Mouse (Mus musculus) kidney, embryonic 14.5 days (tissue): ENCODE measurements at regions not wholly inside any gene's neighbourhood (a gene's known extent, or its start where the extent isn't known, plus 50 kb on each side); places are given as distances from the start of the nearest gene placed in this dataset.
A peak's percentile ranks its signal among the peaks of the same experiment; 100 is the strongest.

ENCODE experiments used
- ATAC-seq: fragments of 200-750 bp; cut with Nextera tagmentation; 2 replicates; pipeline ENCODE4 v1.8.0; 2017; ENCODE audit warnings: moderate number of reproducible peaks, mild to moderate bottlenecking, moderate TSS enrichment, moderate library complexity; ENCODE audit not compliant: low FRiP score, low TSS enrichment
- H3K27ac ChIP-seq: fragments of 300-500 bp; sonication (generic); 2 replicates; pipeline ENCODE4 v1.5.1; 2014; ENCODE audit warnings: low read depth, mild to moderate bottlenecking, low read length, moderate library complexity, mixed read lengths
- H3K27me3 ChIP-seq: fragments of 300-500 bp; sonication (generic); 2 replicates; pipeline ENCODE4 v1.6.1; 2014; ENCODE audit warnings: mild to moderate bottlenecking, low read length; ENCODE audit not compliant: control insufficient read depth, insufficient read depth
- H3K36me3 ChIP-seq: fragments of 300-500 bp; sonication (generic); 2 replicates; pipeline ENCODE4 v1.6.1; 2014; ENCODE audit warnings: low read length, mixed read lengths; ENCODE audit not compliant: control insufficient read depth, insufficient read depth
- H3K4me1 ChIP-seq: fragments of 300-500 bp; sonication (generic); 2 replicates; pipeline ENCODE4 v1.6.1; 2014; ENCODE audit warnings: low read length, mixed read lengths; ENCODE audit not compliant: control insufficient read depth, insufficient read depth
- H3K4me2 ChIP-seq: fragments of 300-500 bp; sonication (generic); replicated peaks from 2 replicates; pipeline ENCODE4 v1.6.1; 2014; ENCODE audit warnings: low read depth, mild to moderate bottlenecking, low read length
- H3K4me3 ChIP-seq: fragments of 300-500 bp; sonication (generic); 2 replicates; pipeline ENCODE4 v1.5.1; 2014; ENCODE audit warnings: mild to moderate bottlenecking, low read length
- H3K9ac ChIP-seq: fragments of 300-500 bp; sonication (generic); 2 replicates; pipeline ENCODE4 v1.6.1; 2014; ENCODE audit warnings: low read depth, mild to moderate bottlenecking, low read length, moderate library complexity
- H3K9me3 ChIP-seq: fragments of 300-500 bp; sonication (generic); 2 replicates; pipeline ENCODE4 v1.6.1; 2016; ENCODE audit warnings: low read length; ENCODE audit not compliant: control insufficient read depth
- whole genome bisulfite sequencing: fragments of 180-500 bp; shearing (Covaris S2); extraction: QIAGEN DNeasy Blood & Tissue Kit; methylation state at CpG from one replicate; pipeline ENCODE4 v1.1.7; 2014; 5-methylcytosine and 5-hydroxymethylcytosine counted together

GRCm38 (mm10) chr6:122394160-122394559 is 53.8 kb upstream of the Phc1 start:
- Histone ChIP-seq H3K27me3 (no peaks in the 10 kb centered on the region), H3K4me2 (no peak overlapping the region), H3K36me3 (no peaks in the 10 kb centered on the region), H3K9me3 (no peaks in the 10 kb centered on the region; the same call in 1 of the 2 replicates), H3K9ac (no peak overlapping the region), H3K4me1 (no peaks in the 10 kb centered on the region), H3K27ac (no peak overlapping the region), H3K4me3 (no peak overlapping the region)
- WGBS = 82% methylated on average over 5 of the region's 5 CpGs
- ATAC-seq = no peak

DNA sequence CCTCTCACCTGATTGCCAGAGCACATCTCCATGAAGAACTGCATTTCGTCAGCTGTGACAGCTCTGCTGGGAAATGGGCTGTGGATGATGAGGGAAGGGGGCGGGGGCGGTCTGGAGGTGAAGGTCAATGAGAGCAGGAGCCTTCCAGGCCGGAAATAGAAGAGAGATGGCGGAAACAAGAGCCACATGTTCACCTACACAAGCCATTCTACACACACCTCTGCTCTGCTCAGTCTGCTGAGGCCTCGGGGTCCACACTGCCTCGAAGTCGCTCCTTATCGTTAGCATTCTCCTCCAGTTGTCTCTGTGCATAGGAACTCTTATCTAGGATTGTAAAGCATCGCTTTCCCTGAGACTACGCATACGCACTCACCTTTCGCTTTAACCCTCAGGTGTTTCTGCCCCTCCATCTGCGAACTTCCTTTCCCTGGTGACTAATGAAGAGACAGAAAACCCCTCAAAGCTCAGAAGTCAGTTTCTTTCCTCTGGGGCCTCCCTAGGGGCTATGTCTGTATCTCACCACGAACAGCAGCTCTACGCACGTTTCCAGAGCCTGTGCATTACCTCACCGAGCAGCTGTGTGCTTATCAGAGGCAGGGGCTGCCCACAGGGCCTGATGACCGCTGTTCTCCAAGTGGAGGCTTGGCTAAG is 53.0 kb upstream of the Phc1 start:
- Histone ChIP-seq H3K36me3 (no peaks in the 10 kb centered on the region), H3K4me1 (no peaks in the 10 kb centered on the region), H3K27ac (no peak overlapping the region), H3K9me3 (no peaks in the 10 kb centered on the region; the same call in 1 of the 2 replicates), H3K4me2 (no peak overlapping the region), H3K9ac (no peak overlapping the region), H3K27me3 (no peaks in the 10 kb centered on the region), H3K4me3 (no peak overlapping the region)
- 56% methylated on average over 19 of the region's 19 CpGs for WGBS
- ATAC-seq = no peak

GRCm38 (mm10) chr6:122391725-122392667 is 51.6 kb upstream of the Phc1 start:
- Histone ChIP-seq H3K9ac (no peak overlapping the region), H3K4me2 (peak overlapping the region; percentile 15; the same call in 1 of the 2 replicates)

GRCm38 (mm10) chr6:122391126-122391525 is 50.8 kb upstream of the Phc1 start:
- H3K4me1 ChIP-seq = no peaks in the 10 kb centered on the region
- 83% methylated on average over 10 of the region's 10 CpGs for WGBS
- H3K27me3 ChIP-seq = no peaks in the 10 kb centered on the region
- no peaks in the 10 kb centered on the region; the same call in 1 of the 2 replicates for H3K9me3 ChIP-seq
- H3K36me3 ChIP-seq = no peaks in the 10 kb centered on the region
- H3K4me2 ChIP-seq = no peak overlapping the region
- no peak for ATAC-seq
- H3K4me3 ChIP-seq = no peak overlapping the region
- H3K9ac ChIP-seq = no peak overlapping the region
- H3K27ac ChIP-seq = no peak overlapping the region

More at GRCm38 (mm10) chr6:122391725-122392667, 51.6 kb upstream of the Phc1 start:
- peak; percentile 81 for ATAC-seq
- Histone ChIP-seq H3K4me1 (no peaks in the 10 kb centered on the region), H3K9me3 (no peaks in the 10 kb centered on the region; the same call in 1 of the 2 replicates), H3K4me3 (no peak overlapping the region), H3K27me3 (no peaks in the 10 kb centered on the region), H3K27ac (no peak overlapping the region), H3K36me3 (no peaks in the 10 kb centered on the region)
- 41% methylated on average over 29 of the region's 29 CpGs for WGBS

DNA sequence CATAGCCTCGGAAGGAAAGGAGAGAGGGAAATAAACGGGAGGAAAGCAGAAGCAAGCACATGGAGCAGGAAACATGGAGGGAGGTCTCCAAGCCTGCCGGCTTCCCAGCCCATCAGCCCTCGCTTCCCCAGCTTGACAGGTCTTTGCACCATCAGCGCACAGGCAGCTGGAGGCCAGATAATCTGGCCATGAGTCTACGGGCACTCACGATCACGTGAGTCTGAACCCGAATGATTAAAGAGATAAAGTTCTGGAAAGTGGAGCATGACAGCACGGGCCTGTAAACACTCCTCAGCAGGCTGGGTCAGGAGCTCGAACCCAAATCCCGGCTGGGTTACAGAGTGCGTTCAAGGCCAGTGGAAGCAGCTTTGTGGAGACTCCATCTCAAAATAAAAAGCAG is 50.4 kb upstream of the Phc1 start:
- 75% methylated on average over 13 of the region's 13 CpGs for WGBS
- no peak for ATAC-seq
- Histone ChIP-seq H3K9me3 (no peaks in the 10 kb centered on the region; the same call in 1 of the 2 replicates), H3K4me3 (no peak overlapping the region), H3K9ac (no peak overlapping the region), H3K27ac (no peak overlapping the region), H3K27me3 (no peaks in the 10 kb centered on the region), H3K4me1 (no peaks in the 10 kb centered on the region), H3K36me3 (no peaks in the 10 kb centered on the region), H3K4me2 (no peak overlapping the region)
